Mouse (Mus musculus) ES-Bruce4 (cell line): Measurements from ENCODE around the gene Mybpc1. TPM values are rescaled to one million over a fixed set of nuclear protein-coding genes. Genes with fewer than 3 reads are reported as not detected.

Experiments
- H3K27ac ChIP-seq: 2 replicates; pipeline ENCODE4 v1.5.1; 2012; ENCODE audit warnings: low read length, inconsistent platforms; ENCODE audit not compliant: insufficient read depth
- H3K27me3 ChIP-seq: 2 replicates; pipeline ENCODE4 v1.6.1; 2012; ENCODE audit warnings: mild to moderate bottlenecking, low read length, inconsistent platforms; ENCODE audit not compliant: control insufficient read depth, poor library complexity, insufficient read depth, severe bottlenecking
- H3K36me3 ChIP-seq: 2 replicates; pipeline ENCODE4 v1.6.1; 2012; ENCODE audit warnings: inconsistent platforms, mild to moderate bottlenecking, low read length, moderate library complexity; ENCODE audit not compliant: control insufficient read depth, poor library complexity, insufficient read depth, severe bottlenecking
- H3K4me1 ChIP-seq: one replicate; pipeline ENCODE4 v1.8.1; 2011; ENCODE audit warnings: low read length; ENCODE audit not compliant: control insufficient read depth, insufficient read depth
- H3K4me3 ChIP-seq: 2 replicates; pipeline ENCODE4 v1.5.1; 2011; ENCODE audit warnings: low read depth, mild to moderate bottlenecking, low read length
- H3K9ac ChIP-seq: 2 replicates; pipeline ENCODE4 v1.6.1; 2012; ENCODE audit warnings: low read depth, mild to moderate bottlenecking, inconsistent platforms; ENCODE audit not compliant: poor library complexity, severe bottlenecking
- H3K9me3 ChIP-seq: replicated peaks from 2 replicates; pipeline ENCODE4 v1.6.1; 2012; ENCODE audit warnings: mild to moderate bottlenecking, low read length, inconsistent platforms; ENCODE audit not compliant: control insufficient read depth, poor library complexity, insufficient read depth, severe bottlenecking
- CTCF ChIP-seq: IDR thresholded peaks from one replicate; pipeline ENCODE4 v1.8.1; 2011; ENCODE audit warnings: low read depth, low read length
- EP300 ChIP-seq: IDR thresholded peaks from 2 replicates; pipeline ENCODE4 v1.6.1; 2011; ENCODE audit warnings: low read depth, low read length; ENCODE audit not compliant: insufficient read depth
- POLR2A ChIP-seq: IDR thresholded peaks from one replicate; pipeline ENCODE4 v1.8.1; 2011; ENCODE audit warnings: low read length; ENCODE audit not compliant: insufficient read depth
- polyA plus RNA-seq: library from polyadenylated mRNA; stranded (reverse); fragments of >200 nt; gene quantifications from 2 replicates; pipeline ENCODE4 v1.2.4, GENCODE M21; 2011; ENCODE audit warnings: low read depth; ENCODE audit not compliant: missing spikeins, insufficient read depth, insufficient read length

Gene Mybpc1
- polyA plus RNA-seq, 1 experiment = not detected

DNA sequence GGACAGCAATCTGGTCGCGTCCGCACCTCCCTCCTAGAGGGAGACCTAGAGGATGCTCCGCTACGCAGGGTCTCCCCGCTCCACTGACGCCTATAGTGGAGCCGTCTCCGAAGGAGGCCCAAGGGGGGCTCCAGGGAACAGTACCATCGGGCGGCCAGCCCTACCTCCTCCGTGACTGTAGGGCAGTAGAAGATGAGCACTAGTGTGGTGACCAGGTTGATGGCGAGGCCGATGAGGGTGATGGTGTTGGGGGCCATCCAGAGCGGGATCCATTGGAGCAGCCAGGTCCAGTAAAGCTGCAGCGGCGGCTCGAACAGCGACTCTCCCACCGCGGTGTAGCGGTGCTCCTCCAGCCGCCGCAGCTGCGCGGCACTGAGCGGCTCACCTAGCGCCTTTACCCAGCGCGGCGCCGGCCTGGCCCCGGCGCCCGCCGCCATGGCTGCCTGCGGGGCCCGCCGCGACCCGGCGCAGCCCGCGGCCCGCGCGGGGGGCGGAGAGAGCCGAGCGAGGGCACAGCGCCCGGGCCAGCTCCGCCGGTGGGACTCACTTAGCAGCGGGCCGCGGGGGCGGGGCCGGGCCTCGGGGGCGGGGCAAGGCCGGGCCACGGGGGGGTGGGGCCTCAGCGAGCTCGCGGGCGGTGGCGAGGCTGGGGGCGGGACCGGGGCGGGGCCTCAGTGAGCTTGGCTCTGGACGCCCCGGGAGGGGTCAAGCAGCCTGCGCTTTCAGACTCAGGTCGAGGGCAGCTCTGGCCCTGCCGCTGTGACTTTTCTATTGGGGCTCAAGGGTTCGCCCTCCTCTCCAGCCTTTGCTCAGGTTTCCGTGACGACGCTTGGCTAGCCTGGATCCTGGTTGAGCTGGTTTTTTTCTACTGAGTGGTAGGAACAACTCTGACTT lies 101.3 kb downstream of the Mybpc1 start, which contains the start of gene Chpt1:
Gene Chpt1 (minus strand): TSS at position 653 of the 894 bp plus-strand sequence.
- H3K36me3 ChIP-seq = no peaks in the 10 kb centered on the region
- H3K27ac ChIP-seq = 0 out of 2 replicates have a peak within 1 kb of the TSS, but pooled peaks have one; percentile 12
- no peaks in the 10 kb centered on the region for H3K27me3 ChIP-seq
- H3K4me1 ChIP-seq = peaks cover 4% of the 10 kb centered on the region
- peak within 1 kb of the TSS; percentile 93 for H3K4me3 ChIP-seq
- no peaks in the 10 kb centered on the region for H3K9me3 ChIP-seq
- H3K9ac ChIP-seq = peak within 1 kb of the TSS; percentile 78
- no peak for TF ChIP-seq CTCF
- TF ChIP-seq EP300 = no peak
- TF ChIP-seq POLR2A = peak; percentile 13

GRCm38 (mm10) chr10:88502919-88503318 lies 102.0 kb downstream of the Mybpc1 start:
- H3K4me3 ChIP-seq = peak overlapping the region; percentile 93
- H3K27ac ChIP-seq = no peak overlapping the region
- H3K4me1 ChIP-seq = peaks cover 4% of the 10 kb centered on the region
- H3K9ac ChIP-seq = peak overlapping the region; percentile 78
- no peaks in the 10 kb centered on the region for H3K9me3 ChIP-seq
- H3K27me3 ChIP-seq = no peaks in the 10 kb centered on the region
- TF ChIP-seq CTCF (no peak), EP300 (no peak), POLR2A (no peak)
- H3K36me3 ChIP-seq = no peaks in the 10 kb centered on the region

- TF ChIP-seq POLR2A = no peak
- TF ChIP-seq CTCF = no peak
- no peak for TF ChIP-seq EP300
- Histone ChIP-seq H3K36me3 (no peaks in the 10 kb centered on the region), H3K27me3 (no peaks in the 10 kb centered on the region), H3K4me1 (peaks cover 6% of the 10 kb centered on the region), H3K9me3 (no peaks in the 10 kb centered on the region), H3K4me3 (no peak overlapping the region), H3K27ac (no peak overlapping the region), H3K9ac (no peak overlapping the region)
These were observed 102.8 kb downstream of the Mybpc1 start for GRCm38 (mm10) chr10:88501886-88502765.

DNA sequence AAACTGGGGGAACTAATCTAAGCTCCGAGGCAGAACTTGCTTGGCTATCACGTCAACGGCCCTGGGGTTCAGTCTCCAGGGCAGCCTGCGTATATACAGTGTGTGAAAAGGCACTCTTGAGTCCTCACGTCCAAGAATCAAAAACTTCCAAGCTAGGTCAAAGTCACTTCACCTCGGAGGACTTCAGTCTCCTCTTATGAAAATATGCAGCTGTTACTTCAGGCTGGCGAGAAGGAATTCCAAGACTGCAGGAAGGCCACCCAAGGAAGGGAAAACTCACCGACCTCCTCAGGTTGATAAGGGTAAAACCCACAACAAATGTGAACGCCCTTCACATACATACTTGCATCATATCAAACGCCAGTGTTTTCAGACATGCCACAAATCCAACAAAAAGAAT lies 103.6 kb downstream of the Mybpc1 start:
- Histone ChIP-seq H3K27me3 (no peaks in the 10 kb centered on the region), H3K9ac (no peak overlapping the region), H3K27ac (no peak overlapping the region), H3K4me3 (no peak overlapping the region), H3K4me1 (peaks cover 7% of the 10 kb centered on the region), H3K9me3 (no peaks in the 10 kb centered on the region), H3K36me3 (no peaks in the 10 kb centered on the region)
- no peak for TF ChIP-seq EP300
- no peak for TF ChIP-seq CTCF
- no peak for TF ChIP-seq POLR2A

DNA sequence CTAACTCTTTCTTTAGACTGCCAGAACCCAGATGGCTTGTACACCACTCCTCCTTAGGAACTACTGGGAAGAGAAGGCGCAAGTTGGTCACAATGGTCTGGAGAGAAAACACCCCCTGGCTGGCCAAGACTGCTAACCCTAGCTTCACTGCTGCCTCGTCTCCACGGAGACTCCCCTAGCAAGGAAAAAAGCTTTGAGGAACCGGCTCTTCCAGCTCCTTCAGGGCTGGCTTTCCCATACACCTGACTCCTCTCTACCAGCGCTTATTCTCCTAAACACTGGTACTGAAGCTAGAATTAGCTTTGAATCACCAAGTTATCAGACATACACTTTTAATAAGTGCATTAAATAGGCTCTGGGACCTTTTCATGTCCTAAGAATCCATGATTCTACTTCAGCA lies 105.0 kb downstream of the Mybpc1 start:
- Histone ChIP-seq H3K27me3 (no peaks in the 10 kb centered on the region), H3K9ac (no peak overlapping the region), H3K36me3 (no peaks in the 10 kb centered on the region)

More for the DNA sequence above, 105.0 kb downstream of the Mybpc1 start:
- H3K27ac ChIP-seq = no peak overlapping the region
- no peak for TF ChIP-seq POLR2A
- no peak for TF ChIP-seq CTCF
- TF ChIP-seq EP300 = no peak
- no peak overlapping the region for H3K4me3 ChIP-seq
- peaks cover 10% of the 10 kb centered on the region for H3K4me1 ChIP-seq
- no peaks in the 10 kb centered on the region for H3K9me3 ChIP-seq
